Mouse (Mus musculus): ENCODE measurements around the gene Denr. TPM values are rescaled to one million over a fixed set of nuclear protein-coding genes. Genes with fewer than 3 reads are reported as not detected.

Denr gene
- total RNA-seq (2017), result 83.5 and 117 TPM in 2 replicates

GRCm38 (mm10) chr5:123906976-123907630 lies at the start of gene Denr:
TSS of gene Denr (plus strand) at chr5:123907175.
- peak; percentile 93 for ATAC-seq (replicated peaks; ENCODE audit: low read depth, poor library complexity, severe bottlenecking)

- ATAC-seq (replicated peaks; ENCODE audit: low read depth, poor library complexity, severe bottlenecking), result peak; percentile 58
These were observed 48.2 kb upstream of the Denr start for GRCm38 (mm10) chr5:123858798-123859197.

- peak; percentile 55 for ATAC-seq (replicated peaks; ENCODE audit: low read depth, poor library complexity, severe bottlenecking)
These were observed 44.3 kb upstream of the Denr start for GRCm38 (mm10) chr5:123862374-123863350.

GRCm38 (mm10) chr5:123863934-123864333 lies 43.0 kb upstream of the Denr start:
- ATAC-seq (replicated peaks; ENCODE audit: low read depth, poor library complexity, severe bottlenecking), result no peak

- peak; percentile 74 for ATAC-seq (replicated peaks; ENCODE audit: low read depth, poor library complexity, severe bottlenecking)
These were observed 41.6 kb upstream of the Denr start, which contains the start of gene Hcar2 for GRCm38 (mm10) chr5:123865365-123865764. TSS of gene Hcar2 (minus strand) at chr5:123865499.

GRCm38 (mm10) chr5:123866457-123866856 lies 40.5 kb upstream of the Denr start:
- no peak for ATAC-seq (replicated peaks; ENCODE audit: low read depth, poor library complexity, severe bottlenecking)

GRCm38 (mm10) chr5:123869615-123870014 lies 37.4 kb upstream of the Denr start:
- no peak for ATAC-seq (replicated peaks; ENCODE audit: low read depth, poor library complexity, severe bottlenecking)

- 0 out of 2 replicates have a peak, but pooled peaks have one; percentile 52 for ATAC-seq (replicated peaks; ENCODE audit: low read depth, poor library complexity, severe bottlenecking)
These were observed 32.8 kb upstream of the Denr start for GRCm38 (mm10) chr5:123874177-123874576.

GRCm38 (mm10) chr5:123878056-123878455 lies 28.9 kb upstream of the Denr start:
- no peak for ATAC-seq (replicated peaks; ENCODE audit: low read depth, poor library complexity, severe bottlenecking)

- no peak for ATAC-seq (replicated peaks; ENCODE audit: low read depth, poor library complexity, severe bottlenecking)
These were observed 27.0 kb upstream of the Denr start, which contains the start of gene Hcar1 for GRCm38 (mm10) chr5:123879928-123880327. TSS of gene Hcar1 (minus strand) at chr5:123880020.

- ATAC-seq (replicated peaks; ENCODE audit: low read depth, poor library complexity, severe bottlenecking), result no peak
These were observed 26.2 kb upstream of the Denr start for GRCm38 (mm10) chr5:123880778-123881177.

GRCm38 (mm10) chr5:123883891-123884290 lies 23.1 kb upstream of the Denr start:
- no peak for ATAC-seq (replicated peaks; ENCODE audit: low read depth, poor library complexity, severe bottlenecking)

GRCm38 (mm10) chr5:123884332-123884731 lies 22.6 kb upstream of the Denr start:
- ATAC-seq (replicated peaks; ENCODE audit: low read depth, poor library complexity, severe bottlenecking), result peak; percentile 52; the same call in 1 of the 2 replicates

- 0 out of 2 replicates have a peak, but pooled peaks have one; percentile 39 for ATAC-seq (replicated peaks; ENCODE audit: low read depth, poor library complexity, severe bottlenecking)
These were observed 20.6 kb upstream of the Denr start for GRCm38 (mm10) chr5:123886365-123886764.

- ATAC-seq (replicated peaks; ENCODE audit: low read depth, poor library complexity, severe bottlenecking), result no peak
These were observed 16.7 kb upstream of the Denr start for GRCm38 (mm10) chr5:123890312-123890711.

GRCm38 (mm10) chr5:123890987-123891386 lies 16.0 kb upstream of the Denr start:
- no peak for ATAC-seq (replicated peaks; ENCODE audit: low read depth, poor library complexity, severe bottlenecking)

- peak; percentile 94 for ATAC-seq (replicated peaks; ENCODE audit: low read depth, poor library complexity, severe bottlenecking)
These were observed 15.3 kb upstream of the Denr start for GRCm38 (mm10) chr5:123891669-123892068.

- no peak for ATAC-seq (replicated peaks; ENCODE audit: low read depth, poor library complexity, severe bottlenecking)
These were observed 13.5 kb upstream of the Denr start for GRCm38 (mm10) chr5:123893520-123893919.

GRCm38 (mm10) chr5:123896395-123896794 lies 10.6 kb upstream of the Denr start:
- no peak for ATAC-seq (replicated peaks; ENCODE audit: low read depth, poor library complexity, severe bottlenecking)

- ATAC-seq (replicated peaks; ENCODE audit: low read depth, poor library complexity, severe bottlenecking), result peak; percentile 75
These were observed 9.6 kb upstream of the Denr start for GRCm38 (mm10) chr5:123897352-123897751.

Measured in common myeloid progenitor, adult 5-6 weeks (primary cell).